Mouse (Mus musculus) CH12.LX (cell line): Measurements from ENCODE around the gene Shisa2.

Experiments
- CHD2 ChIP-seq: IDR thresholded peaks from 2 replicates; pipeline ENCODE4 v1.6.1; 2011; ENCODE audit warnings: low read length, improper control_type of control experiment
- CTCF ChIP-seq, 2 experiments: IDR thresholded peaks in 1 of 2; conservative IDR thresholded peaks in 1 of 2; 2 replicates each; pipeline ENCODE4 v1.5.1; 2011 to 2012; ENCODE audit warnings: low read depth in 2 of 2, low read length in 2 of 2, improper control_type of control experiment in 1 of 2, inconsistent platforms in 1 of 2, mild to moderate bottlenecking in 1 of 2, moderate library complexity in 1 of 2
- EP300 ChIP-seq: IDR thresholded peaks from 2 replicates; pipeline ENCODE4 v1.6.1; 2011; ENCODE audit warnings: low read length, improper control_type of control experiment
- HCFC1 ChIP-seq: IDR thresholded peaks from 2 replicates; pipeline ENCODE4 v1.6.1; 2012; ENCODE audit warnings: low read depth, mild to moderate bottlenecking, inconsistent platforms, low read length, improper control_type of control experiment
- MAX ChIP-seq: IDR thresholded peaks from 2 replicates; pipeline ENCODE4 v1.6.1; 2011; ENCODE audit warnings: low read length, improper control_type of control experiment
- MAZ ChIP-seq: IDR thresholded peaks from 2 replicates; pipeline ENCODE4 v1.6.1; 2012; ENCODE audit warnings: low read depth, mild to moderate bottlenecking, inconsistent platforms, low read length, improper control_type of control experiment, moderate library complexity
- MXI1 ChIP-seq: IDR thresholded peaks from 2 replicates; pipeline ENCODE4 v1.6.1; 2011; ENCODE audit warnings: mild to moderate bottlenecking, low read depth, low read length, improper control_type of control experiment
- POLR2A ChIP-seq: IDR thresholded peaks from 2 replicates; pipeline ENCODE4 v1.6.1; 2011; ENCODE audit warnings: low read depth, mild to moderate bottlenecking, improper control_type of control experiment, low read length
- ZMIZ1 ChIP-seq: IDR thresholded peaks from 2 replicates; pipeline ENCODE4 v1.6.1; 2012; ENCODE audit warnings: low read depth, mild to moderate bottlenecking, inconsistent platforms, low read length, improper control_type of control experiment

GRCm38 (mm10) chr14:59641856-59642255, 16.7 kb downstream of the Shisa2 start:
- TF ChIP-seq POLR2A (no peak), CTCF (conservative IDR thresholded peaks at IDR 0.05 in 1 of 2, IDR thresholded peaks at IDR 0.05 in 1 of 2; ENCODE audit: low read depth in 2 of 2, low read length in 2 of 2) (no peak), MAZ (no peak), HCFC1 (no peak), ZMIZ1 (no peak), EP300 (no peak), MXI1 (no peak), MAX (no peak), CHD2 (no peak)
